Mouse (Mus musculus): ENCODE measurements at regions not wholly inside any gene's neighbourhood (a gene's known extent, or its start where the extent isn't known, plus 50 kb on each side); places are given as distances from the start of the nearest gene placed in this dataset.

DNA sequence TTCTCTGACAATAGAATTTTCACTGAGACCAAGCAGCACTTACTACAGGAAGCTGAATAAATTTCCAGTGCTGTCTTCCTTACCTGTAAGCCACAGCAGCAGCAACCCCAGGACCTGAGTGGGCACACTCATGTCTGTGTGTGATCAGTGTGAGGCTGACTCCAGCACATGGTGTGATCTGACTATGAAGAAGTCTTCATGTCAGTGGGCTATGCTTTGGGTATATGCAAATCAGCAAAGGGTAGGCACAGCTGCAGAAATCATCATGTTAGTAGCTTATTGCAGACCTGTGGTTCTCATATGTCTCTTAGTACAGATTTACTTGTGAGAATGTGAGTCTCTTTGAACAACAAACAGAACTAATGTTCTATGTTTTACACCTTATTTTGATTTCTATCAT lies 1027.2 kb downstream of the Rpia start:
- TF ChIP-seq CTCF (IDR thresholded peaks at IDR 0.05; ENCODE audit: low read depth): no peak
- no peak for TF ChIP-seq EP300 (IDR thresholded peaks at IDR 0.05; ENCODE audit: low read depth)

All from liver, embryonic 14.5 days (tissue).